Mouse (Mus musculus) MEL (cell line): Measurements from ENCODE around the gene Tbc1d16. TPM values are rescaled to one million over a fixed set of nuclear protein-coding genes. Genes with fewer than 3 reads are reported as not detected.

Experiments
- DNase-seq: peaks from one replicate; pipeline ENCODE4 v3.0.0; 2011; ENCODE audit warnings: low read depth, low spot score
- H3K27ac ChIP-seq: 2 replicates; pipeline ENCODE4 v1.5.1; 2012; ENCODE audit warnings: low read depth, mild to moderate bottlenecking, control low read depth, low read length, moderate library complexity; ENCODE audit not compliant: control insufficient read depth
- H3K27me3 ChIP-seq, 2 experiments: fragments of 150-350 bp in 1 of 2; sonication (generic) in 1 of 2; 2 replicates each; pipeline ENCODE4 v1.6.1; 2012; ENCODE audit warnings: low read length in 2 of 2, mild to moderate bottlenecking in 2 of 2, improper control_type of control experiment in 1 of 2, moderate library complexity in 1 of 2; ENCODE audit not compliant: insufficient read depth in 2 of 2, control insufficient read depth in 1 of 2
- H3K36me3 ChIP-seq, 2 experiments: 2 replicates each; pipeline ENCODE4 v1.6.1; 2012 to 2014; ENCODE audit warnings: low read length in 2 of 2, improper control_type of control experiment in 1 of 2, inconsistent platforms in 1 of 2, mild to moderate bottlenecking in 1 of 2; ENCODE audit not compliant: insufficient read depth in 2 of 2, control insufficient read depth in 1 of 2
- H3K4me1 ChIP-seq, 2 experiments: fragments of 150-350 bp in 1 of 2; sonication (generic) in 1 of 2; 2 replicates each; pipeline ENCODE4 v1.6.1; 2012; ENCODE audit warnings: low read length in 2 of 2, improper control_type of control experiment in 1 of 2, mild to moderate bottlenecking in 1 of 2; ENCODE audit not compliant: insufficient read depth in 2 of 2, control insufficient read depth in 1 of 2
- H3K4me3 ChIP-seq, 2 experiments: fragments of 150-350 bp in 1 of 2; sonication (generic) in 1 of 2; 2 replicates each; pipeline ENCODE4 v1.5.1; 2012; ENCODE audit warnings: low read depth in 2 of 2, low read length in 2 of 2, mild to moderate bottlenecking in 2 of 2, moderate library complexity in 2 of 2, control low read depth in 1 of 2, improper control_type of control experiment in 1 of 2; ENCODE audit not compliant: control insufficient read depth in 1 of 2, insufficient read depth in 1 of 2
- H3K79me2 ChIP-seq: 2 replicates; pipeline ENCODE4 v1.6.1; 2012; ENCODE audit warnings: mild to moderate bottlenecking, low read length, moderate library complexity; ENCODE audit not compliant: control insufficient read depth, poor library complexity, insufficient read depth
- H3K9ac ChIP-seq: 2 replicates; pipeline ENCODE4 v1.6.1; 2012; ENCODE audit warnings: low read depth, mild to moderate bottlenecking, control low read depth, low read length, moderate library complexity; ENCODE audit not compliant: control insufficient read depth, poor library complexity, severe bottlenecking
- H3K9me3 ChIP-seq: fragments of 150-350 bp; sonication (generic); replicated peaks from 2 replicates; pipeline ENCODE4 v1.6.1; 2012; ENCODE audit warnings: mild to moderate bottlenecking, low read length, improper control_type of control experiment, moderate library complexity; ENCODE audit not compliant: insufficient read depth
- CHD2 ChIP-seq: IDR thresholded peaks from 2 replicates; pipeline ENCODE4 v1.6.1; 2011; ENCODE audit warnings: low read length, improper control_type of control experiment
- CTCF ChIP-seq, 3 experiments: IDR thresholded peaks in 2 of 3; conservative IDR thresholded peaks in 1 of 3; 2 replicates each; pipeline ENCODE4 v1.5.1; 2011 to 2012; ENCODE audit warnings: low read length in 3 of 3, low read depth in 2 of 3, mild to moderate bottlenecking in 2 of 3, improper control_type of control experiment in 1 of 3, inconsistent platforms in 1 of 3, mixed read lengths in 1 of 3, moderate library complexity in 1 of 3; ENCODE audit not compliant: control insufficient read depth in 1 of 3, insufficient read depth in 1 of 3, poor library complexity in 1 of 3, severe bottlenecking in 1 of 3
- E2F4 ChIP-seq: IDR thresholded peaks from 2 replicates; pipeline ENCODE4 v1.6.1; 2011; ENCODE audit warnings: low read depth, low read length, improper control_type of control experiment, borderline replicate concordance
- ELF1 ChIP-seq: IDR thresholded peaks from 2 replicates; pipeline ENCODE4 v1.6.1; 2014; ENCODE audit warnings: low read depth, mild to moderate bottlenecking, inconsistent platforms, low read length, improper control_type of control experiment, moderate library complexity
- MAX ChIP-seq: IDR thresholded peaks from 2 replicates; pipeline ENCODE4 v1.6.1; 2011; ENCODE audit warnings: low read length, improper control_type of control experiment
- MAZ ChIP-seq: IDR thresholded peaks from 2 replicates; pipeline ENCODE4 v1.6.1; 2012; ENCODE audit warnings: low read depth, mild to moderate bottlenecking, inconsistent platforms, low read length, improper control_type of control experiment
- MXI1 ChIP-seq: IDR thresholded peaks from 2 replicates; pipeline ENCODE4 v1.6.1; 2011; ENCODE audit warnings: mild to moderate bottlenecking, low read depth, low read length, improper control_type of control experiment
- MYC ChIP-seq: IDR thresholded peaks from 2 replicates; pipeline ENCODE4 v1.6.1; 2011; ENCODE audit warnings: low read depth, mild to moderate bottlenecking, low read length, improper control_type of control experiment, moderate library complexity
- NELFE ChIP-seq: IDR thresholded peaks from 2 replicates; pipeline ENCODE4 v1.6.1; 2011; ENCODE audit warnings: low read depth, low read length, improper control_type of control experiment
- POLR2AphosphoS2 ChIP-seq: IDR thresholded peaks from 2 replicates; pipeline ENCODE4 v1.6.1; 2011; ENCODE audit warnings: low read length, improper control_type of control experiment
- RAD21 ChIP-seq: IDR thresholded peaks from 2 replicates; pipeline ENCODE4 v1.6.1; 2011; ENCODE audit warnings: mild to moderate bottlenecking, low read depth, low read length, improper control_type of control experiment
- TAL1 ChIP-seq: IDR thresholded peaks from 2 replicates; pipeline ENCODE4 v1.6.1; 2012; ENCODE audit warnings: mild to moderate bottlenecking, inconsistent platforms, low read length, moderate library complexity, mixed read lengths
- TBP ChIP-seq: IDR thresholded peaks from 2 replicates; pipeline ENCODE4 v1.8.0; 2011; ENCODE audit warnings: low read depth, low read length, improper control_type of control experiment
- ZNF384 ChIP-seq: IDR thresholded peaks from 2 replicates; pipeline ENCODE4 v1.6.1; 2012; ENCODE audit warnings: low read depth, mild to moderate bottlenecking, inconsistent platforms, low read length, improper control_type of control experiment
- polyA plus RNA-seq, 2 experiments: library from polyadenylated mRNA; stranded (reverse) in 1 of 2; unstranded in 1 of 2; fragments of >175 nt in 1 of 2; fragments of >200 nt in 1 of 2; gene quantifications; 2 replicates each; pipeline versions ENCODE4 v1.2.1 to v1.2.4; 2012; ENCODE audit warnings: low replicate concordance in 2 of 2, low read depth in 1 of 2; ENCODE audit not compliant: insufficient read length in 2 of 2, insufficient read depth in 1 of 2, missing spikeins in 1 of 2
- total RNA-seq: library from RNA; depleted of rRNA; stranded (reverse); fragments of 300-350 nt; gene quantifications from 2 replicates; pipeline ENCODE4 v1.2.3, GENCODE M21; 2012

Tbc1d16 gene
- total and polyA plus RNA-seq, 3 experiments, result 13.6 to 19.2 TPM; not detected in 1

- H3K27ac ChIP-seq, result no peak overlapping the region
- H3K9ac ChIP-seq, result no peak overlapping the region
- peaks cover 0 to 4% of the 10 kb centered on the region in 2 experiments; a peak in 3 of 4 replicates for H3K36me3 ChIP-seq
- no peaks in the 10 kb centered on the region for H3K79me2 ChIP-seq
- DNase-seq, result no peak
- H3K4me1 ChIP-seq, result peaks cover 5 to 14% of the 10 kb centered on the region in 2 experiments
- H3K4me3 ChIP-seq, result no peak overlapping the region
- no peaks in the 10 kb centered on the region for H3K27me3 ChIP-seq
- TF ChIP-seq POLR2AphosphoS2 (no peak), NELFE (no peak), MAZ (no peak), MXI1 (no peak), MAX (no peak), ELF1 (no peak), E2F4 (no peak), CHD2 (no peak), MYC (no peak), RAD21 (no peak), TAL1 (no peak), CTCF (IDR thresholded peaks at IDR 0.05 in 2 of 3, conservative IDR thresholded peaks at IDR 0.05 in 1 of 3; ENCODE audit: control insufficient read depth in 1 of 3, insufficient read depth in 1 of 3, low read depth in 2 of 3, low read length in 3 of 3, poor library complexity in 1 of 3, severe bottlenecking in 1 of 3) (no peak), TBP (no peak)
- H3K9me3 ChIP-seq, result no peaks in the 10 kb centered on the region
Measured at GRCm38 (mm10) chr11:119211604-119212309, 16.5 kb downstream of the Tbc1d16 start.

GRCm38 (mm10) chr11:119210321-119211100 is 17.8 kb downstream of the Tbc1d16 start:
- H3K9me3 ChIP-seq, result no peaks in the 10 kb centered on the region
- H3K27me3 ChIP-seq, result no peaks in the 10 kb centered on the region
- H3K36me3 ChIP-seq, result no peaks in the 10 kb centered on the region; a peak in 2 of 4 replicates
- H3K4me3 ChIP-seq, result no peak overlapping the region
- TF ChIP-seq POLR2AphosphoS2, result no peak
- TF ChIP-seq ELF1, result no peak
- TF ChIP-seq ZNF384, result no peak
- TF ChIP-seq, all 39 proteins: peak for 0
- Histone ChIP-seq H3K79me2 (no peaks in the 10 kb centered on the region), H3K9ac (no peak overlapping the region), H3K4me1 (peaks cover 0 to 5% of the 10 kb centered on the region in 2 experiments; a peak in 3 of 4 replicates), H3K27ac (no peak overlapping the region)
- no peak for DNase-seq
